Mouse (Mus musculus): Measurements from ENCODE around the gene Kcna7. TPM values are rescaled to one million over a fixed set of nuclear protein-coding genes. Genes with fewer than 3 reads are reported as not detected.

Kcna7 gene
- polyA plus RNA-seq, 1 experiment = not detected

DNA sequence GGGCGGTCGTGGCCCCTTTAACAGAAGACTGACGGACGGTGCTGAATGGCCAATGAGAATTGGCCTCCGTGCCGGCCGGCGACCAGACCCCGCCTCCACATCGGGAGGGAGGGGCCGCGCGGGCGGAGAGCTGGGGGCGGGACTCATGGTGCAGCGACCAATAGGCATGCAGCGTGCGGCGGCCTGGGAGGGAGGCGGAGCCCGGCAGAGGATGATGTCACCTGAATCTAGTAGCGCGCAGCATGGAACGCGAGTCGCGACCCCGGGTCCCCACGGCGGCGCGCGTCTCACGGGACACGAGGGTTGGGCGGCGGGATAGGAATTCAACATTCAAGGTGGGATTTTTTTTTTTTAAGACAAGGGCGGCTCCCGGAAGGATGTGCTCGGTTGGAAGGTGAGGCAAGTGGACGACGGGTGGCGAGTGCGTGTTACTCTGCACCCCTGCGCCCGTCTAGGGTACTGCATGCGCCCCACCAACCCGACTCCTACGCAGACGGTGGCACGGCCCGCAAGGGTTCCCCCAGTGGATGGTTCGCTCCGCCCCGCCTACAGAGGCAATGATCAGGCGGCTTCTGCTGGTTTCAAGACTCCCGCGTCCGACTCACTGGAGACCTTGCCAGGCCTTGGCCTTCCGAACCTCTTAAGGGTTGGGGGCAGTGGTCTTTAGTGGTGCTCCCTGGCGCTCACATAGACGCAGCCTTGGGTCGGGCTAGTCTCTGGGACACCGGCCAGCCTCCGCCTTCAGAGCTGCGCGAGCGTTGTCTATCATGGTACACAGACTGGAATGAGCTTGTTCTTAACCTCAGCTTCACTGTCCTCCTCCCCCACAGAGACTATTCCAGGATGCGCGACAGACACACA is 38.2 kb upstream of the Kcna7 start:
- TF ChIP-seq CTCF (IDR thresholded peaks at IDR 0.05; ENCODE audit: borderline replicate concordance, extremely low read depth, insufficient read depth, insufficient read length) (peak; percentile 79), POLR2A (IDR thresholded peaks at IDR 0.05; ENCODE audit: borderline replicate concordance, extremely low read depth, insufficient read depth, insufficient read length, poor library complexity, severe bottlenecking) (0 out of 2 replicates have a peak, but pooled peaks have one; percentile 13)
- peak; percentile 99 for DNase-seq (ENCODE audit: low read depth)

DNA sequence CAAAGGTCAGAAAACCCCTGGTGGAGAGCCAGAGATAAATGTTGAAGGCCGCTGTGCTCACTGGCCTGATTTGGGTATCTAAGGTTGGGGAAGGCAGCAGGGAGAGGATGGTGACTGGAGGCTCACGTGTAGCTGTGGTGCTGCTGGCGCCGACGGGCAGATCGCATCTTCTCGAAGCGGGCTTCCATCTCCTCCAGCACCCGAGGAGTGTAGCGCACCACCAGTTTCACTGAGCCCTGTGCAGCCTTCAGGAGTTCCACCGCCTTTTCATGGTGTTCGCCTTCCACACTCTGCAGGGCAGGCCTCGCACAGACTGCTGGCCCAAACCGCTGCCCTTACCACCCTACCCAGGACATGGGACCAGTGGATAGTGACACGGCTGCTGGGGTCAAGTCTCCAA is 37.3 kb upstream of the Kcna7 start:
- DNase-seq (ENCODE audit: low read depth) = peak; percentile 26

DNA sequence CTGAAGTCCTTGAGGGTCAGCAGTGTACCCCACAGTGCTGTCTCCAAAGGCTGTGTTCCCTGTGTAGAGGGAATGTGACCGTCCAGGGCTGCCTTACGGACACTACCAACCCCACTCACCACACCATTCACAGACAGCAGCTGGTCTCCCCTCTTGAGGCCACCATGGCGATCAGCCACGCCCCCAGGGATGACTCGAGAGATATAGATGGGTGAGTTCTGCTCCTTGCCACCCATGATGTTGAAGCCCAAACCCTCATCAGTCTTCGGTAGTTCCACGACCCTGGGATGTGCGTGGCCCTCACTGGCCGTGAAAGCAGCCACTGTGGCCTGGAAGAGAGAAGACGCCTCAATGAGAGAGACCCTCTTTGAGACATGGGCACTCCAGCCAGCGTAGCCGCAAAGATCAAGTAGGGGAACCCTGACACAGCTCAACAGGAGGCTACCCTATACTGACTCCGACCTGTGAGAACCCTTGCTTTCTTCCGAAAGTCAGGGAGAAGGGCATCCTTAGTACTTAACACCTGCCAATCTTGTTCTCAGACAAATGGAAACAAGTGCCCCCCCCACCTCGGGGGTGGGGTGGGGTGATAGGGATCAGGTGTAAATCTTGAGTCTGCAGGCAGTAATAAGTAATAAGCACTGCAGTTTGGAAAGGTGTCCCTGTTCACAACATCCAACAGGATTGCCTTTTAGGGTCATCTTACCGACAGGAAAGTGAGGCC is 36.3 kb upstream of the Kcna7 start:
- TF ChIP-seq POLR2A (IDR thresholded peaks at IDR 0.05; ENCODE audit: borderline replicate concordance, extremely low read depth, insufficient read depth, insufficient read length, poor library complexity, severe bottlenecking) (no peak), CTCF (IDR thresholded peaks at IDR 0.05; ENCODE audit: borderline replicate concordance, extremely low read depth, insufficient read depth, insufficient read length) (no peak)
- DNase-seq (ENCODE audit: low read depth) = no peak

More for the DNA sequence above, 37.3 kb upstream of the Kcna7 start:
- TF ChIP-seq POLR2A (IDR thresholded peaks at IDR 0.05; ENCODE audit: borderline replicate concordance, extremely low read depth, insufficient read depth, insufficient read length, poor library complexity, severe bottlenecking) (no peak), CTCF (IDR thresholded peaks at IDR 0.05; ENCODE audit: borderline replicate concordance, extremely low read depth, insufficient read depth, insufficient read length) (no peak)

DNA sequence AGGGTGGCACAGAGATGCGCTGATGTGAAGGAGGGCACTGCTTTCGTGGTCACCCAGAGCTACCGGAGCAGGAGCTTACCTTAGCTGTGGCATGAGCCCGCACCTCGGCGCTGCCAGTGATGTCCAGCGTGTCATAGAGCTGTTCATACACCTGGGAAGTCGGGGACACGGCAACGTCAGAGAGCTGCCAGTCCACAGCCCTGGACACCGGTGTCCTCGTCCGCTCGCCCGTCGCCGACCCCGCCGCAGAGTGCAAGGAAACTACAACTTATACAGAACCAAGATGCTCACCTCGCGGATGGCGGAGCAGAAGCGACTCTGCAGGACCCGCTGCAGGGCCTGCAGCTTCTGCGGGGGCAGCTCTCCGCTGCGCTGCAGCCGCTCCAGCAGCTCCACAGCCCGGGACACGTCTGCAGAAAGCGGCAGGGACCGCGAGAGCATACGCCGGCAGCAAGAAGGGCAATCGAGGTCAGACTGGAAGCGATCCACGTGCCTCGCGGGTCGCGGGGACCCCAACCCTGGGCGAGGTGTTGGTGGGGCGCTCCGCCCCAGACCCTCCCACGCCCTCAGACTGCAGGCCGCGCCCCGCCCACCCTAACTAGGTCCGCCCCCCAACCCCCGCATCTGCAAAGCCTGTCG is 35.5 kb upstream of the Kcna7 start:
- TF ChIP-seq POLR2A (IDR thresholded peaks at IDR 0.05; ENCODE audit: borderline replicate concordance, extremely low read depth, insufficient read depth, insufficient read length, poor library complexity, severe bottlenecking) (no peak), CTCF (IDR thresholded peaks at IDR 0.05; ENCODE audit: borderline replicate concordance, extremely low read depth, insufficient read depth, insufficient read length) (no peak)
- peak; percentile 43 for DNase-seq (ENCODE audit: low read depth)

DNA sequence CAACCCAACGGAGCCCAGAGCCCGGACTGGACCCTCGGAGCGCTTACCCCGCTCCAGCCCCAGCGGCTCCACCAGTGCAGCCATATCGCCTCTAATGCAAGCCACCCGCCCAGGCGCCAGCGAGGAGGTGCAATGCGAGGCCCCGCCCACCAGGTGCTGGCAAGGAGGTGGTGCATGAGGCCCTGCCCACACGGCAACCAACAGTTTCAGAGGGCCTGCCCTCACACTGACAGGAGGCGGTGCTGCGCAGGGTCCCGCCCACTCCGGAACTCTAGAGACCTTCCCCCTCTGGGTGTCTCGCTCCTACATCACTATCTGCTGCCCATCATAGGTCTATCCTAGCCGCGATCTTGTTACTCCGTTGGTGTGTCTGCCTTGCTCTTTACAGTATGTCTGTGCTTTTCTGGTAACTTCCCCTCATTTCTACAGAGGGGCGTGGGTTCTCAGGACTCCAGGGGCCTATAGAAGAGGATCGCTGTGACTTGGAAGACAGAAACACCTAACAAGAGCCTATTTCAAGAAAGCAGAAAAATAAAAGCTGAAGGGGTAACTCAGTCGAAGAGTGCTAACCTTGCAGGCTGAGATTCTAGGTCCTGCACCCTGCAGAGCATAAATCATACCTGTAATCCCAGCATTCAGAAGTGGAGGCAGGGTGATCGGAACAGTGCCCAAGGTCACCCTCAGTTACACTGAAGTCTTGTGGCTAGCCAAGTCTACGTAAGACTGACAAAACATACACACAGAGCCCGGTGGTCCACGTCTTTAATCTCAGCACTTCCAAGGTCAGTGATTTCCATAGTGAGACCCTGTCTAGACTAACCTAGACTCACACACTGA is 34.8 kb upstream of the Kcna7 start, which contains the start of gene Lin7b:
Lin7b (minus strand) TSS at position 109 of the 837 bp plus-strand sequence.
- TF ChIP-seq POLR2A (IDR thresholded peaks at IDR 0.05; ENCODE audit: borderline replicate concordance, extremely low read depth, insufficient read depth, insufficient read length, poor library complexity, severe bottlenecking) = no peak
- TF ChIP-seq CTCF (IDR thresholded peaks at IDR 0.05; ENCODE audit: borderline replicate concordance, extremely low read depth, insufficient read depth, insufficient read length) = peak; percentile 21; the same call in 1 of the 2 replicates

DNA sequence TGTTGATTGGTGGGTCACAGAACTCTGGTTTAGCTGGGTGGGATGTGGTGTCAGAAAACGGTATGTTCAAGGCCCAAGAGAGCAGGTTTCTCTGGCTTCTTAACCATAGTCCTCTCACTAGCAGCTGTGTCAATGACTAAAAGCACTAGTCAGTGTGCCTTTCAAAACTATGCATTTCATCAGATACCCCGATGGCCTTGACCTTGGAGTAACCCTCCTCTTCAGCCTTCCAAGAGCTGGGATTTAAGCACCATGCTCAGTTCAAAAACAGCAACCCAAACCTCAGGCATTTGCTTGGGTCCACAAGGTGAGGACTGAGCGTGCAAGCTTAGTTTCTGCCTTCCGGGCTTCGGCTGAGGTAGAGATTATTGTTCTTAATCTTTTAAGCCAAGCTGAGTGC is 33.1 kb upstream of the Kcna7 start:
- DNase-seq (ENCODE audit: low read depth) = no peak
- no peak for TF ChIP-seq CTCF (IDR thresholded peaks at IDR 0.05; ENCODE audit: borderline replicate concordance, extremely low read depth, insufficient read depth, insufficient read length)

More for the DNA sequence above, 34.8 kb upstream of the Kcna7 start, which contains the start of gene Lin7b:
- DNase-seq (ENCODE audit: low read depth) = peak; percentile 89

DNA sequence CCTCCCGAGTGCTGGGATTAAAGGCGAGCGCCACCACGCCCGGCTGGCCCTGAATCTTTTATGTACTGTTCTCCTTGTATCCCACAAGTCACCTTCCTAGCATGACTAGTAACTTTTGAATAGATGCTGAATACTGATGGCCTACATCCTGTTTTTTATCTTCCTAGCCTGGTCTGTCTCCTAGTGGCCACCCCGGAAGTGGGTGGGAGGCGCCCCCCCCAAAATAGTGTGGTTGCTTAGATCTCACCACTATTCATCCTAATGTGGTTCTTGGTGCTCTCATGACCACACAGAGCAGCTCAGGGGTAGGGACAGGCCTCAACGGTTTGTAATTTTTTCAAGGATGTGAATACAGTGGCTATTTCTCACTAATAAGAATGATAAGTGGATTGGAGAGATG is 30.8 kb upstream of the Kcna7 start:
- no peak for DNase-seq (ENCODE audit: low read depth)
- TF ChIP-seq POLR2A (IDR thresholded peaks at IDR 0.05; ENCODE audit: borderline replicate concordance, extremely low read depth, insufficient read depth, insufficient read length, poor library complexity, severe bottlenecking) (no peak), CTCF (IDR thresholded peaks at IDR 0.05; ENCODE audit: borderline replicate concordance, extremely low read depth, insufficient read depth, insufficient read length) (no peak)

DNA sequence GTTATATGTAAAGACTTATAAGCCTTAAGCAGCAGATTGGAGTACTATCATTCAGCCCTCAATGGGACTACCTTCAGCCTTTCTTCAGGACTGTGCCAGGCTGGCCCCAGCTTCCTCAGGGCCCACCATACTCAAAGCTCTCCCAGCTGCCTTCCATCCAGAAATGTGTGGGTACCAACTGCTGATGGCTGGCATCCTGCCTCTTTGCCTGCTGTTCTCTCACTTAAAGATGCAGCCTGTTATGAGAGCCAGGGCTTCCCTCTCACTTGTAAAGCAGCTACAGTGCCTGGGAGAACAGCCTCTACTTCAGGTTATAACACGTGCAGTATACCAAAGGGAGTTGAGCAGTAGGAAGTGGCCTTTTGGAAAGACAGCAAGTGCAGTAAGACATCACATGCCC is 29.4 kb upstream of the Kcna7 start:
- peak; percentile 51 for DNase-seq (ENCODE audit: low read depth)

DNA sequence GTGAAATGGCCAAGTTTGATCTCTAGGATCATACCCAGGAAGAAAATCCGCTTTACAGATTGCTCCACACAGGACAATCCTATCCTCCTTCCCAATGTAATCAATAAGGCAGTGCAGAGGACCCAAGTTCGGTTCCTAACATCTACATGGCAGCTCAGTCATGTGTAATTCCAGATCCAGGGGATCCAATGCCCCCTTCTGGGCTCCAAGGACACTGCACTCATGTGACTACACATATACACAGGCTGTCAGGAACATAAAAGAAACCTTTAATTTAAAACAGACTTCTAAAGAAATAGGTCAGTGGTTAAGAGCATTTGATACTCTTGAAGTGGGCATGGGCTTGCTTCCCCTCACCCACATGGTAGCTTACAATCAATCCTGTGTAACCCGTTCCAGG is 19.4 kb upstream of the Kcna7 start:
- peak; percentile 25; the same call in 1 of the 2 replicates for TF ChIP-seq CTCF (IDR thresholded peaks at IDR 0.05; ENCODE audit: borderline replicate concordance, extremely low read depth, insufficient read depth, insufficient read length)
- no peak for TF ChIP-seq POLR2A (IDR thresholded peaks at IDR 0.05; ENCODE audit: borderline replicate concordance, extremely low read depth, insufficient read depth, insufficient read length, poor library complexity, severe bottlenecking)
- DNase-seq (ENCODE audit: low read depth) = no peak

More for the DNA sequence above, 29.4 kb upstream of the Kcna7 start:
- TF ChIP-seq POLR2A (IDR thresholded peaks at IDR 0.05; ENCODE audit: borderline replicate concordance, extremely low read depth, insufficient read depth, insufficient read length, poor library complexity, severe bottlenecking) = no peak
- no peak for TF ChIP-seq CTCF (IDR thresholded peaks at IDR 0.05; ENCODE audit: borderline replicate concordance, extremely low read depth, insufficient read depth, insufficient read length)

DNA sequence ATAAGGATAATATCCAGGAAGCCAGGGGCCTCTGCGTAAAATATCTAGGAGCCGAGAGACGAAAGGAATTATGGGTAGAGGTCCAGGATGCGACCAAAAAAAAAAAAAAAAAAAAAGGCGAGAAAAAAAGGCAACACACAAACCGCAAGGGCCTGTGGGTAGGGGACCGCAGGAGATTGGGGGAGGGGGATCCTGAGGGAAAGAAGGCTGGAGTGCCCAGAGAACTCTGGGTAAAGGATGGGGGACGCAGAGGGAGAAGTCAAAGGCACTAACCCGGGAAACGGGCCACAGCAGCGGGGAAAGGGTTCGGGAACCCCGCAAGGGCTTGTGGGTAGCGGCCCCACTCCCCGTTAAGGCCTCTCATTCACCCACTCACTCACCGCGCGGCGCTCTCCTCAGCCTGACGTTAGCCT is 10.3 kb upstream of the Kcna7 start:
- DNase-seq (ENCODE audit: low read depth) = peak; percentile 94
- TF ChIP-seq POLR2A (IDR thresholded peaks at IDR 0.05; ENCODE audit: borderline replicate concordance, extremely low read depth, insufficient read depth, insufficient read length, poor library complexity, severe bottlenecking) = no peak
- TF ChIP-seq CTCF (IDR thresholded peaks at IDR 0.05; ENCODE audit: borderline replicate concordance, extremely low read depth, insufficient read depth, insufficient read length) = no peak
